Mouse (Mus musculus) frontal cortex, adult 2 months (tissue): Measurements from ENCODE around the gene Tdrd9. TPM values are rescaled to one million over a fixed set of nuclear protein-coding genes. Genes with fewer than 3 reads are reported as not detected.

Experiments used
- DNase-seq, 2 experiments: peaks; one replicate each; pipeline ENCODE4 v3.0.0; 2022; ENCODE audit warnings: low spot score in 1 of 2; ENCODE audit errors: extremely low spot score in 1 of 2
- polyA plus RNA-seq: library from polyadenylated mRNA; depleted of rRNA; stranded (reverse); fragments of >200 nt; gene quantifications from 2 replicates; pipeline ENCODE4 v1.2.3, GENCODE M21; 2012; rRNA removed

Gene Tdrd9
- polyA plus RNA-seq, 1 experiment = 1.3 TPM

- DNase-seq = no peak
These were observed 125.4 kb downstream of the Tdrd9 start for GRCm38 (mm10) chr12:112096733-112097117.

GRCm38 (mm10) chr12:112100106-112100505 is 128.7 kb downstream of the Tdrd9 start:
- no peak for DNase-seq

- DNase-seq = no peak
These were observed 129.7 kb downstream of the Tdrd9 start for GRCm38 (mm10) chr12:112101045-112101444.

GRCm38 (mm10) chr12:112103179-112103578 is 131.8 kb downstream of the Tdrd9 start:
- DNase-seq = no peak

- peak in 1 of 2 experiments; percentile 27 for DNase-seq
These were observed 133.5 kb downstream of the Tdrd9 start for GRCm38 (mm10) chr12:112104890-112105289.

GRCm38 (mm10) chr12:112106541-112106971 is 135.2 kb downstream of the Tdrd9 start, which contains the start of gene Aspg:
Gene Aspg, plus strand, starts transcription at chr12:112106679.
- DNase-seq = no peak

- DNase-seq = no peak
These were observed 136.3 kb downstream of the Tdrd9 start for GRCm38 (mm10) chr12:112107685-112108084.

- no peak for DNase-seq
These were observed 137.5 kb downstream of the Tdrd9 start for GRCm38 (mm10) chr12:112108696-112109445.

GRCm38 (mm10) chr12:112109701-112110100 is 138.3 kb downstream of the Tdrd9 start:
- DNase-seq = no peak

- no peak for DNase-seq
These were observed 140.0 kb downstream of the Tdrd9 start for GRCm38 (mm10) chr12:112111323-112111722.

- no peak for DNase-seq
These were observed 140.9 kb downstream of the Tdrd9 start for GRCm38 (mm10) chr12:112112235-112112634.

- no peak for DNase-seq
These were observed 141.5 kb downstream of the Tdrd9 start for GRCm38 (mm10) chr12:112112686-112113396.

GRCm38 (mm10) chr12:112113710-112114109 is 142.4 kb downstream of the Tdrd9 start:
- DNase-seq = peak; percentile 56 to 92

GRCm38 (mm10) chr12:112117006-112117405 is 145.6 kb downstream of the Tdrd9 start:
- DNase-seq = peak in 1 of 2 experiments; percentile 32

- peak; percentile 52 to 82 for DNase-seq
These were observed 146.3 kb downstream of the Tdrd9 start for GRCm38 (mm10) chr12:112117649-112118048.

Other genes with a start within 250 kb of the Tdrd9 start
- 916 and 954 TPM in 2 replicates for gene Klc1, start 212.7 kb upstream of the Tdrd9 start, polyA plus RNA-seq
- 18.7 and 19.9 TPM in 2 replicates for gene Xrcc3, start 157.7 kb upstream of the Tdrd9 start, polyA plus RNA-seq
- 42.4 and 43.3 TPM in 2 replicates for gene Zfyve21, start 157.4 kb upstream of the Tdrd9 start, polyA plus RNA-seq
- 37.6 and 37.9 TPM in 2 replicates for gene Ppp1r13b, start 63.4 kb upstream of the Tdrd9 start, polyA plus RNA-seq
- gene Atp5mpl, start 4.6 kb upstream of the Tdrd9 start, polyA plus RNA-seq = 259 and 293 TPM in 2 replicates
- gene Rd3l, start 9.8 kb downstream of the Tdrd9 start, polyA plus RNA-seq = 3.1 and 3.7 TPM in 2 replicates
- 5.0 and 5.1 TPM in 2 replicates for gene Aspg, start 135.1 kb downstream of the Tdrd9 start, polyA plus RNA-seq
- 7.6 and 8.3 TPM in 2 replicates for gene Kif26a, start 174.6 kb downstream of the Tdrd9 start, polyA plus RNA-seq